Mouse (Mus musculus): ENCODE results near the gene 1110008P14Rik.
A peak's percentile ranks its signal among the peaks of the same experiment; 100 is the strongest.

Gene 1110008P14Rik

DNA sequence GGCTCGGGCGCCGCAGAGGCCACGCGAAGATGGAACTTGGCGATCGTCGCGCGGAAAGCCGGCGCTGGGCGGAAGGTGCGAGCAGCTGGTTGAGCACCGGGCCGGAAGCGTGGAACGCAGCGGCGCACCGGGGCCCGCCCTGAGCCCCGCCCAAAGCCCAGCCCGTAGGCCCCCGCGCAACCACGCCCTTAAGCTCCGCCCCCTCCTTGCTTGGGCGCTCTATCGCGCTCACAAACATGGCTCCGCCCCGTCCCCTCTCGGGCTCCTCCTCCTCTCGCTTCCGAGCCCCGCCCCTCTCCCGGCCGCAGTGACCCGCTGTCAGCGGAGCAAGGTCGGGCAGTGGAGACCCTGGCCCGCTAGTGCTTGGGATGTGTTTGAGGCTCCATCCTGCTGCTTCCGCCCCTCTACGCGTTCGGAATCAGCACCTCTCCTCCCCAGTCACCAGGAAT is at the start of gene 1110008P14Rik:
Gene 1110008P14Rik (minus strand): TSS at position 164 of the 449 bp plus-strand sequence.
- peak; percentile 97 for DNase-seq

DNA sequence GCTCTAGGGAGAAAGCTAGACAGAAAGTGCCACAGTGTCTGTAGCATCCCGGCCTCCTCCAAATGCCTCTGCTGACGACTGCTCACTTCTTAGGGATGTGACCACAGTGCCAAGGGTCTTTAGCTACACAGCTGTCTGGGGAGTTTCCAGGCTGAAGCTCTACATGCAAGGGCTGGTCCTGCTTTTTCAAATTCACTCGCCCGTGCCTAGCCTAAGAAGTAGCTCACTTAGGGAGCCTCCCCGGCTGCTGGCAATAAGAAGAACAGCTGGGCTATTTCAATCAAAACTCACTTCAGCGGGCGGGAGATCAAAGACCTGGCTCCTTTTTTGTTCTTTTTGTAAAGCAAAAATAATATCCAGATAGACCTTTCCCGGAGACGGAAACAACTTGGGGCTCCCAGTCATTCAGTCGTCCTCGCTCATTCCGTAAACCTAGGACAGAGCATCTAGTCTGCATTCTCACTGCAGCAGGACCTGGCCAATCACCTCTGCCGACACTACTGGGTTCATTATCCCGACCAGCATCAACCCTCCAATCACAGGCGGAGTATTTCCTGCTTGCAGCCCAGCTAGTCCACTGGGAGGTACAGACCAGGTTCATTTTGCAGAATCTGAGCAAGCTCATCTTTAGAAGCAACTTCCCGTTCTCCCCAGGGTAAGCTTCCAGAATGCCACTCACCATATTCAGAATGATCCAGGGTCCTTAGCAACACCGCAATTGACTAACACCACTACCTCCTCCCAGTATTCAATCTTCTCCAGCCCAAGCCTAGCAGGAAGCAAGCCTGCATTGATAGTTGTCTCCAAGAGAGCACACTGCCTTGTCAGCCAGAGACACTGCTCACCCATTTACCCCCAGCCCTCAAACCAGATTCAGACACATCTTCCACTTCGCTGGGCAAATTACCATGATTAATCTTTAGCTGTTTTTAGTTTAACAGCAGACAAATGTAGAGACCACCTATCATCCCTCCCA is 49.3 kb upstream of the 1110008P14Rik start:
- peak; percentile 75 for DNase-seq

DNA sequence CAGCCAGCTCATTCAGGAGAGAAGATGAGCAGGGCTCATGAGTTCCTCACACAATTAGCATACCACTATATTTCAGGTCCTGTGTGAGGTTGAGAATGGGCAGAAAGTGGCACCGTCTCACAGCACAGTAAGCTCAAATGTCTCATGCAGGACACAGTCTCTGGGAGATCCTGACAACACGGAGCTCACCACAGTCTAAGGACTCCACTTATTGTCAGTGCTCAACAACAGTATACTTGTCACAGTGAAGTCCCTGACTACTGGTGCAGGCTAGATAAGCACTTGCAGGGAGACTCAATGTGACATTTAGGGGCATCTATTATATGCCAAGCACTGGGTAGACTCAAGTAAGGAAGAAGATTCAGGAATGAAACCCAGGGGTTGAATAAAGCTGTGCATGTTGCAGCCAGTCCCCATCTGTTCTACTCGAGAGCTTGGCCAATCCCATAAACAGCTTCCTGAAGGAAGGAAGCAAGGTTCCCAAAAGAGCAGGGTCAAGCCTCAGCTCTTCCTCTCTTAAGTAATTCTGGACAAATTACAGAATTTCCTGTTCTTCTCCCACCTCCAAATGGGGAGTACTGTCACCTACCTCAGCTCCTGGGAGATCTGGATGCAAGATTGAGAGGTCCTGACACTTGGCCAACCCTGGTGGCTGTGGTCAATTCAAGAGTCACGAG is 47.6 kb upstream of the 1110008P14Rik start:
- DNase-seq, result no peak

DNA sequence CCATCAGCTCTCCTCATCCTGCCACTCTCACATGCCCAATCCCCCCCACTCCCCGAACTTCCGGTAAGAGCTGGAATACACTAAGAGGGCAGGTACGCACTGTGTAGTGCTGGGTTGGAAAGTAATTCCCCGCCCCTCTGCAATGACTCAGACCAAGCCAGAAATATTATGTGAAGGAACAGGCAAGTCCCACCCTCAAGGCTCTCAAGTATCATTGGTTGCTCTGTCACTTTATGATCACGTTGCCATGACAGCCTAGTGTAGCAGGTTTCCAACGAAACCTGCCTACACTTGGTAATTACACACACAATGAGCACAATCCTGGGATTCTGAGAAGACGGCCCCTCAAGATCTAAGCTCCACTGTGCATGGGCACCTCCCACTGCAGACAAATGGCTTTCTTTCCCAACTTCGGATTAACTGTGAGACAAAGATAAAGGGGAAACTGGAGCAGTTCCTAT is 46.6 kb upstream of the 1110008P14Rik start:
- peak; percentile 88 for DNase-seq

DNA sequence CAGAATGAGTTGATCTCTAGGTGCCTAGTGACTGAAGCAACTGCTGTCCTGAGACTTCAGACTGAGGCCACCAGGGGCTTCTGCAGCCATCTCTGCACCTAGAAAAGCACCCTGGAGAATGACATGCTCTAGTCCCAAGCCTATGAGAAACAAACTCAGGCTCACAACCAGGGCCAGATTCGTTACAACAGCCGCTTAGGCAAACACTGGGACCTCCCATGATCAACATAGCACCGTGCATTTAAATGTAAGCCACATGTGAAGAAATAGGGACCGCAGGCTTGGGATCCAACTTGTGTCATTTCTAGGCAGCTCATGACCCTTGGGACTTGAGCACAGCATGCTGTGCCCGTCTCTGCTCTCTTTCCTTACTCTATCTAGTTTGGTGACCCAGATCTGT is 46.0 kb upstream of the 1110008P14Rik start:
- DNase-seq, result no peak

DNA sequence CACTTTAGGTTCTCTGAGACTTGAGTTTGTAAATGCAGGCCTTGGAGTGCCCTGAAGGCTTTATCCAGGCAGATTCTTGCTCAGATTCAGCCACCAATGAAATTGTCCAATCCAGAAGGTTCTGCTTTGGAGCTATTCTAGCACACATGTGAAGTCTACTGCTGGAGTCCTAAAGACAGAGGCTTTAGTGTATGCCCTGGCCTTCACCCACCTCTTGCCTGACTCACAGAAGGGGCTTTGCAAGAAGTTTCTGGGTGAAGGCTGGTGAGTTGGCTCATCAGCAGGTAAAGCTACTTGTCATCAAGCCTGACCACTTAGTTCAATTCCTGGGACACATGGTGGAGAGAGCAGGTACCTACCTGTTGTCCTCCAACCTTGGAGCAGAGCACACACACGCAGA is 44.4 kb upstream of the 1110008P14Rik start:
- no peak for DNase-seq

DNA sequence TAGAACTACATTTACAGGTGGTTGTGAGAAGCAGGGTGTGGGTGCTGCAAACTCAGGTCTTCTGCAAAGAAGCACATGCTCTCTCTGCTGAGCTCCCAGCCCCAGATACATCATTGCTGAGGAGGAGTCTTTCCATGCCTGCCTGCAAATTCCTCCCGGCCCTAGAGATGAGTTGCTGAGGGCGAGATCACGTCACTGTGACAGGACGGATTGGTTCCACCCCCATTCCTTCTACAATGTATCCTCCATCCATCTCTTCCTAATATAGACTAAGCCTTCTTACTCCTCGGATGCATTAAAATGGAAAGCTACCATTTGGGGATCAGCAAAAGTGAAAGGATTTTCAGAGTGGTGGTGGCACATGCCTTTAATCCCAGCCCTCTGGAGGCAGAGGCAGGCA is 43.8 kb upstream of the 1110008P14Rik start:
- no peak for DNase-seq

DNA sequence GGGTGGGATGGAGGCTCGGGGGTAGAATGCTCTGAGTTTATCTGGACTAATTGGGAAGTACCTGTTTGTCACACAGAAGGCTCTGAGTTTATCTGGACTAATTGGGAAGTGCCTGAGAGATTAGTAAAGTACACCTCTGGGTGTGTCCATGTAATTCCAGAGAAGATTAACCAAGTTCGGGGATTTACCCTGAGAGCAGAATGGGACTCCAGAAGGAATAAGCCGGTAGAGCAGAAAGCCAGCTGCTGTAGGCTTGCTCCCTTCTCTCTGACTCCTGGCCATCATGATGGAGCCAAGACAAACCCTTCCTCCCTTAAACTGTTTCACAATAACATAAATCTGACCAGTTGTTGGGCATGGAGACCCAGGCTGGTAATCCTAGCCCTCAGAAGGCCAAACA is 43.1 kb upstream of the 1110008P14Rik start:
- no peak for DNase-seq

DNA sequence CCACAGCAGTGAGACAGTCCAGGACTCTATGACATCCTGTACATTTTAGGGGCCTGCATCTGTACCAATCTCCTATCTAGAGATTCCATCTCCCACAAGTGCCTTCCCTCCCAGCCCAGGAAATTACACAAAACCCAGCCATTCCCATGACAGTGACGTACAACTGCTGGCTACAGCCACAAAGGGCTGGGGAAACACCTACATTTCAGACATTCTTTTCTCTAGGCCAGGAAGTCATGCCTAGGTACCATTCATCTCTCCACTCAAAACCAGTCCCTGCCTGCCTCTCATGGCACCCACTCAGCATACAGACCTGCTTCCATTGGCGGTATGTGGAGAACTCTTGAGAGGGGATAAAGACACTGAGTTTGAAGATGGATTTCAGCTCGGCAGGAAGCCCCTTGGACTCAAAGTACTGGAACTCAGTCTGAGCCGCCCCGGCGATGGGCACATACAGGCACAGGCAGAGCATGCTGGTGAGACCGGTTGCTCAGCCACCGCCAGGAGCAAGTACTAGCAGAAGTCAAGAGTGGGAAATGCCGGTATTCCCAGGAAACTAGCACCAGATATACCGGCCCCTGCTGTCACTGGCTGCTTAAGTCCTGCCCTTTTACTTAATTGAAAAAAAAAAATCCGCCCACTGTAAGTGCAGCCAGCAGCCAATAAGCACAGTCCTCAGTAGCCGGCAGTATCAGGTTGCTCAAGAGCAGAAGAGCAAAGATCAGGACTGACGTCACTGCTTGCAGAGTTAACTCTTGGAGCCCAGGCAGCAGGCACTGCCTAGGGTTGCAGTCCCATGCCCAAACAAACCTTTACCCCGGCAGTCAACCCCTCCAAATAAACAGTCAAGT is 42.0 kb upstream of the 1110008P14Rik start:
- peak; percentile 93 for DNase-seq

DNA sequence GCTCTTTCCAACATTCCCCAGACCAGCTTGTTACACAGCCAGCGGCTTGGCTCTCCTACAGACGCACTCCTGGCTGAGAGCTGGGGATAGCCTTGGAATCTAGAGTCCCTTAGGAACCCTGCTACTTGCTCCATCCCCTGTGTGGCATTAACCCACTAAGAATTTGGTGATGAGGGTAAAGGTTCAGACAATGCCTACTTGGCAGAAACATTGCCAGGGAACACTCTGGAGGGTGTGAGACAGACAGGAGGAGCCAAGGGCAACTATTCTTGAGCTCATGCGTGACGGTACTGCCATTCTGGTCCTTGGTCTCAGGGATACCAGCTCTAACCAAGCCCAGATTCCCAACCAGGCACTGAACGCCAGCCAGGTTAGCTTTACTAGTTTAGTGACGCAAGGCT is 40.1 kb upstream of the 1110008P14Rik start:
- DNase-seq, result no peak

DNA sequence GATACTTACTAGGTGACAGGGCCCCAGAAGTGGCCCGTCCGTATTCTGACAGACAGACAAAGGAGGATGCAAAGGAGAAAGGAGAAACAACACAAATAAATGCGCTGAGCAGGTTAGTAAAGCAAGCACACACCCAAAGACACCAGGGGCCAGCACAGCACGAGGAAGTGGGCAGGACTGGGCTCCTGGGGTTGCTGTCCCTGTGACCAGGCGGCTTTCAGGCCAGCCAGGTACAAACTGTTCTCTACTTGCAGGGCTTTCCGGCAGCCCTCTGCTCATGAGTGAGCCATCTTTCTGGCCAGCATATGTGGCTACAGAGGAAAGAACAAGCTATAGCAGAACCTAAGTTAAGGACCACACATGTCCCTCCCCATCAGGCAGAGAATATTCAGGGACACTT is 38.9 kb upstream of the 1110008P14Rik start:
- no peak for DNase-seq

DNA sequence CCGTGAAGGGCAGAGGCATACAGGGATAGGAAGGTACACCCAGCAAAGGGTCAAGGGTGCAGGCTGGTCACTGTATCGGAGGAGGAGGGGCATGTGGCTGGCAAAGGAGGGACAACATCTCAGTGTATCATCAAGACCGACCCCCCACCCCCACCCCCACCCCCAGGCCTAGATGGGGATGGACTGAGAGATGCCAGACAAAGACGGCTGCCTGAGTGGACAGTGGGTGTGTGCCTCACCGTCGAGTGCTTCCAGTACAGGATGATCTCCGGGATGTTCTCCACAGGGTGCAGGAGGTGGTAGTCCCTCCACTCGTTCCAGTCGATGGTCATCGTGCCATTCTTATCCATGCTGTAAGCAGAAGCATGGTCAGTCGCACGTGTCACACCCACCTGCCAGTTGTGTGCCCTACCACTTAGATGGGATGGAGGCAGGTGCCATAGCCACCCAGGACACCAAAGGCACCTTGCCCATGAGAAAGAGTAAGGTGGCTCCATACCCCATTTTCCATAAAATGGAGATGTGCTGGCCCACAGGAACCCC is 38.4 kb upstream of the 1110008P14Rik start:
- DNase-seq, result no peak

DNA sequence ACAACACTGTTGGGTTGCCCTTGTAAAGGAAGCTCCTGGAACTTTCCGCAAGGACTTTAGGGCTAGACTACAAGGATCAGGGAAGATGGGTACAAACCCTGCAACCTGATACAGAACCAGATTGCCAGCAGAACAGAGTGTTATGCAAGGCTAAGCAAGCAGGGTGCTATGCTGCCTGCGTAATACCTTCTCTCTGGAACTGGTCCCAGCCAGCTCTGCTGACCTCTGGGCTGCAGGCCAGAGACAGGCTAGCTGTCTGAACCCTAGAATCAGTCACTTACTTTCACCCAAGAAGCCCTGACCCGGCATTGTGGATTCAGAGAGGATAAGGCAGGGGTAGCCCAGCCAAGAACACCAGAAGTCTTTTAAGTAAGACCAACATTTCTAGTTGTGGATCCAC is 37.6 kb upstream of the 1110008P14Rik start:
- DNase-seq, result peak; percentile 88

DNA sequence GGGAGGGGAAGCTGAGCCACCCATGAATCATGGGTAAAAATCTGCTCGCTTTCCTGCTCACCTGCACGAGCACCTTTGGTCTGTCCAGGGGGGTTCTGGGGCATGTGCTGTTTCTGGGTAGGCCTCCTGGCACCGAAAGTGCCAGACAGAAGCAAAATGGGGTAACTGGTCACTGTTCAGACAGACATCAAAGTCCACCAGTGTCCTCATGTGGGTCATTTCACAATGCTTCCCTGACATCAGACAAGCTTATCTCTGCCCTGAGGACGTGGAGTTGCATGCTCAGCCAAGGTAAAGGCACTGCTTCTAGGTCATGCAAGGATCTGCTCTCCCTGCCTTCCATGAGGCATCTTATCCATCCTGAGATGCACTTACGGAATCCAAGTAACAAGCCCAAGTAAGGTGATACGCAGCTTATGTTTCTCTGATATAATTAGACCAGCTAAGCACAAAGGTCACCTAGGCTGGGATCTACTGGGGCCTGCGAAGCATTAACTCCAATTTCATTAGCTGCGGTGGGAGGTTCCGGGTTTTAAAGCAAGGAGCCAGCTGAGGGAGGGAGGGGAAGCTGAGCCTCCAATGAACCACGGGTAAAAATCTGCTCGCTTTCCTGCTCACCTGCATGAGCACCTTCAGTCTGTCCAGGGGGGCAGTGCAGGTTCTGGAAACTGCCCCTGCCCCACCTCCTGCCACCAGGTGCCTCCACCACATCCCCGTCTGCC is 36.9 kb upstream of the 1110008P14Rik start:
- DNase-seq, result no peak

DNA sequence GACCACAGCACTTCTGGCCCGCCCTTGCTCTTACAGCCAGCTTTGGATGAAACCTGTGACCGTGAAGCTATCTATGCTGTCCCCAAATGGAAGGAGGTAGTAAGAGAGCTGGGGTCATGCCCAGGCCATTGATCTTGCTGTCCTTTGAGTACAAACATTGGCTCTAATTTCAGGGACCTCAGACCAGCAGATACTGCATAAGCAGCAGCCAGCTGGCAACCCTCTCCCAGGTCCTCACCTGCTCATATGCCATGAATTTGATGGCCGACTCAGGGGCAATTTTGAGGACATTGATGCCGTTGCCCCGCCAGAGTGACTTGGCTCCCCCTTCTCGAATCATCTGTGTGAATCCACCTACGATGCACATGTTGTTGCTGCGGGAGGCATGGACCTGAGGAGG is 35.7 kb upstream of the 1110008P14Rik start:
- no peak for DNase-seq

DNA sequence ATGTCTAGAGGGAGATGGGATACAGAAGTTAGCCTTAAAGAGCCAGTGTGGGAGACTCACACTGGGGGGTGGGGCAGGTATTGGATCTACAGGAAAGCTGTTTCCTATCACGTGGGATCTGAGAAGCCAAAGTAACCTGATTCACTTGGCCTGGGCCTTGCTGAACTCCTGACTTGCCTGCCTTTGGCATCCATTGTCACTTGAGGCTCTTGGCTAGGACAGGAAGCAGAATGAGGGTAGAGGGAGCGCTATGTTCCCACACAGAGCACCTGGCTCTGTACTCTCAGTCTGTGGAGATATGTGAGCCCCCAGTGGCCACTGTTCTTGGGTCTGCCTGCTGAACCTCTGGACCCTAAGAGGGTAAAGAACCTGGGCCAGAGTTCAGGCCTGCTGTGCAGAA is 34.8 kb upstream of the 1110008P14Rik start:
- no peak for DNase-seq

DNA sequence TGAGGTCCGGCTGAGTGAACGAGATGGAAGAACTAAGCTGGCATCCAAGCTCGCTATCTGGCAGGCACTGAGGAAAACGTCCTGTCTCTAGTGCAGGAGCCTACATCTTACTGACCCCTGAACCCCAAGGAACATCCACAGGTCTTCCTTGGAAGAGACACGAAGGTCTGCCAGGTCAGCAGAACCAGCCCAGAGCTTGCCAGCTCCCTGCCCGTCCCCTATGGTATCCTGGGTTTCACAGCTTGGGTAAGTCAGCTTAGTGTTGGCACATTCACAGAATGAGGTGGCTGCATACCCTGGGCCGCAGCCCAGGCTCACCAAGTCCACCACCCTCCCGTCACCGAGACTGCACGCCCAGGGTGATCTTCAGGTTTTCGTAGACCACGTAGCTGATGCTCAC is 34.1 kb upstream of the 1110008P14Rik start:
- no peak for DNase-seq

DNA sequence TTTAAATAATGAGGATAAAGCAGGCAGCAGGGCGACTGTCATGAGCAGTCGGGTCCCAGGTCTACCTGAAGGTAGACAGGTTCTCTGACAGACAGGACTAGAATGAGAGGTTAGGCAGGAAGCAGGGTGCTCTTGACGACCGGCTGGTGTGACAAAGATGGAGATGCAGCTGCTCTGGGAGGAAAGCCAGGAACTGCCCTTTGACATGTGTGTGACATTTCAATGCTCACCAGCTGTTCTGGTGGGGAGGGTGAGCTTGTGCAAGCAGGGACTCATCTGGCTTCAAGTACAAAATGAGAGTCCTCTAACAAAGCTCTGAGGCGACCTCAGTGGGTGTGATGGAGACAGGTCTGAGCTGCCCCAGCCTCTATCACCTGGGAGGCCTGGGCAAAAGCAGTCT is 32.2 kb upstream of the 1110008P14Rik start:
- peak; percentile 70 for DNase-seq

DNA sequence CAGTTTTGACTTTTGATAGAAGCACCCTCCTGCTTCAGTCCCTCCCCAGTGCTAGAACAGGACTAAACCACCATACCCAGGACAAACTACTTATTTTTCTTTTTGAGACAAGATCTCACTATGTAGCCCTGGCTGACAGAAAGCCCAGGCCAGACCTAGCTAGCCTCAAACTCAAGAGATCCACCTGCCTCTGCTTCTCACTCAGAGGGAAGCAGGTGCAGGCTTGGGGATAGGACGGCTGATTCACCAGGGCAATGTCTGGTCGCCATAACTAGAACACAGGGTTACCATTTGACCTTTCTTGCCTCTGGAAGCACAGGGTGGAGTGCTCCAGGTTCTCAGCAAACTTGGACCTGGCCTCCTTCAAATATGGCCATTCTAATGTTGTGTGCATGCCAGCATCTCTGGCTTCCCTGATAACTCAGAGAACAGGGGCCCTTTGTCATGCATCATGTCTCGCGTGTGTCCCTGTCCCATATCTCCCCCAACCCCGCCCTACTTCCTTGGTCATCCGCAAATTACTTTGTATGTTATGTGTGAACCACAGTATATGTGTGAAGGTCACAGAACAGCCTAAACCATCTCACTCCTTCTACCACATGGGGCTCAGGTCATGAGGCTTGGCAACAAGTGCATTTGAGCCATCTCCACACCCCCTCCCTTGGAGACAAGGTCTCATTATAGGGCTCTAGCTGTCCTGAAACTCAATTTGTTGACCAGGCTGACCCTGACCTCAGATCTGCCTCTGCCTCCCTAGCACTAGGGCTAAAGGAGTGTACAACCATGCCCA is 31.2 kb upstream of the 1110008P14Rik start:
- DNase-seq, result no peak

DNA sequence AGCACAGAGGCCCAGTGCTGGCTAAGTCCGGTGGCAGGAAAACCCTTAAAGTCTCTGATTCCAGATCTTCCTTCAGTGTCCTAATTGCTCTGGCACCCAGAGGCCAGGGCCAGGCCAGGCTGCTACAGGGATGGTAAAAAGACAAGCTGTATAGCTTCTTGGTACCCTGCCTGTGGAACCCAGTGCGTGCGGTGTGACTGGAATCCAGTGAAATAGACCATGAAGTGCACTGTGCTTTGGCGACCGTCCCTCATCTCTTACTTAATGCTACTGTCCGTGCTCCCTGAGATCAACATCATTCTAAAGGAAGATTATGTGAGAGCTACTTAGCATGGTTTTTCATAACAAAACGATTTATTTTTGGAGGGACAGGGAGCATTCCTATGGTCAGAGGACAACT is 29.7 kb upstream of the 1110008P14Rik start:
- no peak for DNase-seq
